Mouse (Mus musculus): ENCODE results near the gene Zdhhc13. TPM values are rescaled to one million over a fixed set of nuclear protein-coding genes. Genes with fewer than 3 reads are reported as not detected.
A peak's percentile ranks its signal among the peaks of the same experiment; 100 is the strongest.

Gene Zdhhc13
- polyA plus RNA-seq, 1 experiment from 2014 or later: 28.8 TPM

DNA sequence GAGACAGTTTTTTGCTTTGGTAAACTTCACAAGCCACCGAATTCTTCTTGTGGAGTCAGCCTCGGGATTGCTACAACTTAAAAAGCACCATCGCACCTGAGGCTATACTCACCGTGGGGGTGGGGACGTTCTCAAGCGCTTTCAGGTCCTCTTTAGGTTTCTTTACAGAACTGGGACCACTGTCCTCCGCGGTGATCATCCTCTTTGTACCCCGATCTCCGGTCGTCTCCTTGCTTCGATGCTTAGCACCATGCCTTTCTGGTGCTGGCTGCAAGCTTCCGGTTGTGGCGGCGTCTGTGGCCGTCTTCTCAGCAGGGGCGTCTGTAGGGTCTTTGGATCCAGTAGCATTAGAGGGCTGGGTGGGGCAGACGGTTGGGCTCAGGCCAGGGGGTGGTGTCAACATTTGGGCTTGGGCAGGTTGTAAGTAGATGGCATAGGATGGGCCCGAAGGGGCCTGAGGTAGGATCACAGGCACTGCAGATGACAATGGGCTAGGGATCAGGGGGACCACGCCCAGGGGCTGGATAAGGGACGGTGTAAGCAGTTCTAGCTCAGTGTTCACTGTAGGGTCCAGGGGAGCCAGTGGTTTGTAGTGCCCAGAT, 81.9 kb downstream of the Zdhhc13 start:
- H3K9me3 ChIP-seq: no peaks in the 10 kb centered on the region
- no peak overlapping the region for H3K4me3 ChIP-seq
- no peaks in the 10 kb centered on the region for H3K27me3 ChIP-seq
- peaks cover 96% of the 10 kb centered on the region for H3K36me3 ChIP-seq
- H3K27ac ChIP-seq: no peak overlapping the region
- no peak overlapping the region for H3K9ac ChIP-seq
- ATAC-seq (ENCODE audit: low FRiP score, low read depth): no peak
- no peaks in the 10 kb centered on the region for H3K4me1 ChIP-seq
- no peak overlapping the region for H3K4me2 ChIP-seq (replicated peaks)
- WGBS: 91% methylated on average over 21 of the region's 21 CpGs

DNA sequence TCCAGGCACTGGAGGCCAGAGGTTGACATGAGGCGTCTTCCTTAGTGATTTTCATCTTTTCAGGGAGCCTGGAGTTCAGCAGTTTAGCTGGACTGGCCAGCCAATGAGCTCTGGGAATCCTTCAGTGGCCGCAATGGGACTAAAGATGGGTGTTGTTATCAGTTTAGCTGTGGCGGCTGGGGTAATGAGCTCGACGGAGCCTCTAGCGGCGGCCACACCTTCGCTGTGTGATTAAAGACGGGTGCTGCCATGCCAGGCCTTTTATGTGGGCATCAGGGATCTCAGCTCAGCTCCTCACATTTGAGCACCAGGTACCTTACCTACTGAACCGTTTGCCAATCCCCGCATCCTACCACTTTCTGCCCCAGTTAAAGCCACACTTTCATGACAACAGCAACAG, 82.5 kb downstream of the Zdhhc13 start:
- Histone ChIP-seq H3K36me3 (peaks cover 94% of the 10 kb centered on the region), H3K9me3 (no peaks in the 10 kb centered on the region), H3K4me1 (no peaks in the 10 kb centered on the region), H3K4me2 (replicated peaks) (no peak overlapping the region), H3K27ac (no peak overlapping the region), H3K9ac (no peak overlapping the region), H3K4me3 (no peak overlapping the region), H3K27me3 (no peaks in the 10 kb centered on the region)
- WGBS: 94% methylated on average over 11 of the region's 11 CpGs
- ATAC-seq (ENCODE audit: low FRiP score, low read depth): no peak

DNA sequence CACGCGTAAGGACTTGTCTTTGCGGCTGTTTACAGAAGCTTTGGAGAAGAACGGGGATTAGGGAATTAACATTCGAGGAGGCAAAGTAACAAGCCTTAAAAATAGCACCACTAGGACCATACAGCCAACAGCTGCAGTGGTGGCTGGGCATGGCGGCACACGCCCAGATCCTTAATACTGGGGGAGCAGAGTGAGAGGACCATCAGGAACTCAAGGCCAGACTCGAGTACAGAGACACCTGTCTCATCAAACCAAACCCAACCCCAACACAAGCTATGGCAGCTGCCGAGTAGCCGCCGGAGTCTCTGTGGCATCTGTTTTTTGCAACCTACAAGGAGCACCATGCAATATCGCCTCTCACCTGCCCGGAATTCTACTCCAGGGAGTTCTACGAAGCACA, 86.3 kb downstream of the Zdhhc13 start:
- no peak overlapping the region for H3K4me2 ChIP-seq (replicated peaks)
- 90% methylated on average over 14 of the region's 14 CpGs for WGBS
- ATAC-seq (ENCODE audit: low FRiP score, low read depth): peak; percentile 61

DNA sequence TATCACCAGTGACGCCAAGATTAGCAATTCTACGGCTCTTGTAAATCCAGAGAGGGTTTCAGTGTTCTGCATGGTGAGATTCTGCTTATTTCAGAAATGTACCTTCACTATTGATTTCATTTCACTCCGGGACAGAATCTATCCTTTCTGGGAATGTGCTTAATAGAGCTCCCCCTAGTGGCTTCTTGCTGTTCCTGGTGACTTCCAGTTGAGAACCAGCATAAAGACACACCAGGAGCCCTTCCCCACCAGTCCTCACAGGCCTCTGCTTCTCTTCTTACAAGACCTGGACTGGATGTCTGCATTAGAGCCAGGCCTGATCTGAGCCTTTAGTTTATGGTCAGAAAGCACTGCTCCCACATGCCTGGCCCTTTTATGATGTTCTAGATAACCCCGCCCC, 87.7 kb downstream of the Zdhhc13 start:
- no peak overlapping the region for H3K4me2 ChIP-seq (replicated peaks)
- H3K36me3 ChIP-seq: peaks cover 58% of the 10 kb centered on the region
- H3K9ac ChIP-seq: no peak overlapping the region
- no peak overlapping the region for H3K27ac ChIP-seq
- ATAC-seq (ENCODE audit: low FRiP score, low read depth): no peak
- no peaks in the 10 kb centered on the region for H3K27me3 ChIP-seq
- 78% methylated on average over 4 of the region's 4 CpGs for WGBS
- H3K4me1 ChIP-seq: peaks cover 26% of the 10 kb centered on the region
- no peak overlapping the region for H3K4me3 ChIP-seq
- H3K9me3 ChIP-seq: no peaks in the 10 kb centered on the region

More for the DNA sequence above, 86.3 kb downstream of the Zdhhc13 start:
- Histone ChIP-seq H3K36me3 (peaks cover 72% of the 10 kb centered on the region), H3K9ac (no peak overlapping the region), H3K27ac (no peak overlapping the region), H3K27me3 (no peaks in the 10 kb centered on the region), H3K9me3 (no peaks in the 10 kb centered on the region), H3K4me3 (no peak overlapping the region), H3K4me1 (peaks cover 23% of the 10 kb centered on the region)

Other genes starting within 250 kb of the Zdhhc13 start
- not detected in 2 replicates for gene Mrgprb2, start 230.9 kb upstream of the Zdhhc13 start, polyA plus RNA-seq (2015; fragmentation: Nextera tagmentation; extraction: Ambion mirVana)
- gene Mrgprb3, start 145.2 kb upstream of the Zdhhc13 start, polyA plus RNA-seq (2015; fragmentation: Nextera tagmentation; extraction: Ambion mirVana): not detected in 2 replicates
- 27.6 and 27.8 TPM in 2 replicates for gene Csrp3, start 59.0 kb downstream of the Zdhhc13 start, polyA plus RNA-seq (2015; fragmentation: Nextera tagmentation; extraction: Ambion mirVana)
- gene E2f8, start 92.6 kb downstream of the Zdhhc13 start, polyA plus RNA-seq (2015; fragmentation: Nextera tagmentation; extraction: Ambion mirVana): 15.9 and 17.2 TPM in 2 replicates
- gene Nav2, start 119.7 kb downstream of the Zdhhc13 start, polyA plus RNA-seq (2015; fragmentation: Nextera tagmentation; extraction: Ambion mirVana): 14.6 and 17.4 TPM in 2 replicates

Data from limb, embryonic 13.5 days (tissue).